Comparison of ENCODE assay signal across 25 mouse cellular contexts in genomic region chr19:47242227-47242626, GRCm38 (mm10).
"Had no signal": no experiment of that assay in that cellular context is flagged by ENCODE, and none has a peak within 500 bp of the region (broad histone marks: within the 10 kb centered on the region; RNA-seq: fewer than 3 reads in every experiment).

No protein-coding gene starts in this region.

- ATAC-seq: forebrain, embryonic 16.5 days; hindbrain, postnatal 0 days; intestine, embryonic 16.5 days; liver, embryonic 12.5 days had no signal

- DNase-seq: gastrocnemius, postnatal 25 days; heart, adult 11 months; heart, adult 2 months; heart, postnatal 14 days; heart, postnatal 36 days; kidney, adult 11 months; kidney, adult 8-10 months; kidney, postnatal 10 days; kidney, postnatal 25 days; kidney, postnatal 4 days; layer of hippocampus, postnatal 36 days; left cerebral cortex, postnatal 4 days had no signal

- H3K4me3 ChIP-seq: heart, adult 2 months; heart, embryonic 13.5 days; heart, embryonic 15.5 days; hindbrain, embryonic 10.5 days; hindbrain, embryonic 12.5 days; hindbrain, embryonic 15.5 days; layer of hippocampus, adult 2 months; limb, embryonic 13.5 days; limb, embryonic 15.5 days; liver, embryonic 12.5 days had no signal

- H3K4me1 ChIP-seq: heart, embryonic 13.5 days; hindbrain, embryonic 15.5 days had no signal

- H3K36me3 ChIP-seq: heart, embryonic 13.5 days; heart, embryonic 15.5 days; hindbrain, embryonic 10.5 days; hindbrain, embryonic 12.5 days; hindbrain, embryonic 15.5 days; limb, embryonic 13.5 days; limb, embryonic 15.5 days; liver, embryonic 12.5 days had no signal

- H3K27me3 ChIP-seq: hindbrain, embryonic 15.5 days; limb, embryonic 13.5 days; limb, embryonic 15.5 days had no signal

- H3K27ac ChIP-seq: heart, adult 2 months; heart, embryonic 13.5 days; heart, embryonic 15.5 days; hindbrain, embryonic 10.5 days; hindbrain, embryonic 12.5 days; hindbrain, embryonic 15.5 days; hindbrain, postnatal 0 days; layer of hippocampus, adult 2 months; limb, embryonic 13.5 days; limb, embryonic 15.5 days; liver, embryonic 12.5 days; liver, embryonic 14.5 days had no signal
